Mouse (Mus musculus) left cerebral cortex, adult 2 months (tissue): Measurements from ENCODE around the gene Xylt2. TPM values are rescaled to one million over a fixed set of nuclear protein-coding genes. Genes with fewer than 3 reads are reported as not detected.

Experiments
- DNase-seq, 2 experiments: peaks; one replicate each; pipeline ENCODE4 v3.0.0; 2021 to 2022; ENCODE audit warnings: low spot score in 2 of 2, mixed read lengths in 1 of 2; ENCODE audit errors: extremely low spot score in 1 of 2
- H3K27ac ChIP-seq: fragments of 200-600 bp; 2 replicates; pipeline ENCODE4 v1.8.1; 2022
- H3K4me3 ChIP-seq: fragments of 200-600 bp; 2 replicates; pipeline ENCODE4 v1.8.1; 2022
- CTCF ChIP-seq: fragments of 200-600 bp; IDR thresholded peaks from 2 replicates; pipeline ENCODE4 v1.8.1; 2022; ENCODE audit warnings: antibody characterized with exemption, mild to moderate bottlenecking, moderate library complexity
- intact Hi-C: fragments of 180-260 bp; cut with DNase I; formaldehyde crosslinking; loops from one replicate; pipeline ENCODE4 v1.15.1; 2025
- total RNA-seq, 2 experiments: library from RNA; stranded (reverse); gene quantifications; 2 replicates each; pipeline ENCODE4 v1.2.3; 2021

The Xylt2 gene
- total RNA-seq, 2 experiments from 2014 or later, result 25.4 to 26.0 TPM

- no peak for DNase-seq
- no peak for TF ChIP-seq CTCF
- peak overlapping the region; percentile 92 for H3K4me3 ChIP-seq
- intact Hi-C loops, result loop anchor here (5.0 kb wide), 1 partner anchor 87 kb away; no protein-coding TSS in a partner anchor
- peak overlapping the region; percentile 65 for H3K27ac ChIP-seq
Observed at GRCm38 (mm10) chr11:94629884-94630198, 47.5 kb downstream of the Xylt2 start.

DNA sequence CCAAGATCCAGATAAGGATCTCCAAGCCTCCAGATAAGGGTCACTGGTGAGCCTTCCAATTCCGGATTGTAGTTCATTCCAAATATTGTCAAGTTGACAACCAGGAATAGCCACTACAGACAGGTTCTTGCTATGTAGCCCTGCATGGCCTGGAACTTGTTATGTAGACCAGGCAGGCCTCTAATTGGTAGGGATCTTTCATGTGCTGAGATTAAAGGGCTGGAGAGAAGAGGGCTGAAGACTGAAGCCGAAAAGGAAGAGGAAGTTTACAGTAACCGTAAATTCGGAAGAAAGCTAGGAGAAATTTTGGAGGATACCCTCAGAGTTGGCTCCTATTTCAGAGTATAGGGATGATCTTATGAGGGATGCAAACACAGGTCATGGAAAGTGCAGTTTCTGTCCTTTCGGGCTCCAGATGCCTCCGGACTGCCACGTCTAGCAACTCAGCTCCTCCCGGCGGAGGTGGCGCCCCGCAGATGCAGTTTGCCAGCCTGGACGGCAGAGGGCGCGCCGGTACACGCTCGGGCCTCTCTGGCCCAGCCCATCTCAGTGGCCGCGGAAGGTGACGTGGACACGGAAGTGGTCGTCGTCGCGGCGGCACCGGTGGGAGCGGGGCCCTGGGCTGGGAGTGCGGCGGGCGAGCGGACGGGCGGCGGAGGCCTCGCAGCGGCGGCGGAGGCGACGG, 48.0 kb downstream of the Xylt2 start, which contains the start of gene Lrrc59:
TSS of gene Lrrc59 (plus strand) at position 569 of the 685 bp plus-strand sequence.
- Histone ChIP-seq H3K4me3 (peak within 1 kb of the TSS; percentile 92), H3K27ac (peak within 1 kb of the TSS; percentile 65)
- peak; percentile 94 to 98 for DNase-seq
- intact Hi-C loops, result no loop called here
- TF ChIP-seq CTCF, result peak; percentile 99

- no peak overlapping the region for H3K4me3 ChIP-seq
- intact Hi-C loops, result no loop called here
- DNase-seq, result no peak
- no peak for TF ChIP-seq CTCF
- H3K27ac ChIP-seq, result no peak overlapping the region
Observed at GRCm38 (mm10) chr11:94622162-94622561, 55.2 kb downstream of the Xylt2 start.

- no peak for DNase-seq
- intact Hi-C loops, result no loop called here
- TF ChIP-seq CTCF, result peak; percentile 25
- Histone ChIP-seq H3K4me3 (no peak overlapping the region), H3K27ac (no peak overlapping the region)
Observed at GRCm38 (mm10) chr11:94621458-94621852, 55.9 kb downstream of the Xylt2 start.

DNA sequence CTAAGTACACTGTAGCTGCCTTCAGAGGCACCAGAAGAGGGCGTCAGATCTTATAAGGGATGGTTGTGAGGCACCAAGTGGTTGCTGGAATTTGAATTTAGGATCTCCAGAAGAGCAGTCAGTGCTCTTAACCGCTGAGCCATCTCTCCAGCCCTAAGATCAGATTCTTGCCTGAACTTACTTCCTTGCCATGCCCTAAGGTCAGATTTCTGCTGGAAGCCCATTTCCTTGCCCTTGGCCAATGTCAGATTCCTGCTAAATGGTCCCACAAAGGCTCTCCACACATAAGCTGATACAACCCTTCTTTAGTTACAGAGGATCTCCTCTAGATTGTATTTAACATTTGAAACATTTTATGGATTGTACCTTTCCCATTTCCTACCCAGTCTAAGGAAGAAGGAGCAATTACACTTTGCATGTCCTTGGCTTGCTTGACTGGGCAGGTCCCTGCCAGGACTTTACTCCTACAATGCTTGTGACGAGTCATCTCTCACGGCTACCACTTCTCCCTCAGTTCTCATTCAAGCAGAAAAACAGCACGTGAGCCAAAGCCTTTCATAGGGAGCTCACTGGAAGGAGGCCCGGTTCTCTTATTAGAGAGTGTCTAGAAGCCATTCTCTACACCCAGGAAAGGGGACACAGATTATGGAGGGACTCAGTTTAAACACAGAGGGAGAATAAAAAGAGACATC, 56.4 kb downstream of the Xylt2 start:
- intact Hi-C loops, result no loop called here
- TF ChIP-seq CTCF, result no peak; the same call in 1 of the 2 replicates
- H3K27ac ChIP-seq, result no peak overlapping the region
- no peak overlapping the region for H3K4me3 ChIP-seq
- no peak for DNase-seq

GRCm38 (mm10) chr11:94617646-94618045, 59.7 kb downstream of the Xylt2 start:
- intact Hi-C loops, result loop anchor here (5.0 kb wide), 1 partner anchor 55 kb away; no protein-coding TSS in a partner anchor
- no peak for DNase-seq
- Histone ChIP-seq H3K27ac (no peak overlapping the region), H3K4me3 (no peak overlapping the region)
- TF ChIP-seq CTCF, result no peak

DNA sequence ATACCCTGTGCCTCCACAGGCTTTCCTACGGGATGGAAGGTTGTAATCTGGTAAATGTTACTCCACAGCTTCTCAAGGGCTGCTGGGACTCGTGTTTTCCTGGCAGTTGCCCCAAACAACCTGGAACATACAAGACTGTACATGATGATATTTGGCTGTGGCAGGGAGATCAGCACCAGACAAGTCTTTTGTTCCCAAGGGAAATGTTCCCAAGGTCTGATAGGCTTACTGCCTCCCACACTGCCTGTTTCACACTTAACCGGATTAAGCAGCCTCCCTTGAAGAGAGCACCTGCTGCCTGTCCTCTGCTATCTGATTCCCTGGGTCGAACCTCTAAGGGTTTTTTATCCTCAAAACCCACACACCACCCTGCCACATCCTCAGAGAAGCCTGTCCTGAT, 61.8 kb downstream of the Xylt2 start:
- Histone ChIP-seq H3K27ac (no peak overlapping the region), H3K4me3 (no peak overlapping the region)
- no peak for TF ChIP-seq CTCF
- no peak for DNase-seq
- intact Hi-C loops, result loop anchor here (5.0 kb wide), 1 partner anchor 53 kb away; no protein-coding TSS in a partner anchor

GRCm38 (mm10) chr11:94614603-94615002, 62.7 kb downstream of the Xylt2 start:
- intact Hi-C loops, result loop anchor here (5.0 kb wide), 1 partner anchor 52 kb away; no protein-coding TSS in a partner anchor
- Histone ChIP-seq H3K4me3 (no peak overlapping the region), H3K27ac (no peak overlapping the region)
- no peak for DNase-seq
- no peak for TF ChIP-seq CTCF

Other genes with a start within 250 kb of the Xylt2 start
- gene Cacna1g, start 203.3 kb downstream of the Xylt2 start, total RNA-seq, result 10 to 100 TPM; 93.0 to 98.7 TPM
- gene Spata20, start 191.3 kb downstream of the Xylt2 start, total RNA-seq, result under 1 TPM; 0.41 to 0.51 TPM
- under 1 TPM; 0.79 TPM for gene Epn3, start 177.5 kb downstream of the Xylt2 start, total RNA-seq
- gene Mycbpap, start 155.8 kb downstream of the Xylt2 start, total RNA-seq, result 1 to 10 TPM; 8.5 to 8.9 TPM
- gene Rsad1, start 128.3 kb downstream of the Xylt2 start, total RNA-seq, result 10 to 100 TPM; 12.8 to 15.0 TPM
- gene Chad, start 112.5 kb downstream of the Xylt2 start, total RNA-seq, result under 1 TPM; 0.33 to 0.34 TPM
- gene Acsf2, start 75.6 kb downstream of the Xylt2 start, total RNA-seq, result 10 to 100 TPM; 14.3 to 14.4 TPM
- 10 to 100 TPM; 90.1 to 93.1 TPM for gene Lrrc59, start 47.7 kb downstream of the Xylt2 start, total RNA-seq
- 10 to 100 TPM; 63.7 to 66.4 TPM for gene Mrpl27, start 23.7 kb downstream of the Xylt2 start, total RNA-seq
- gene Eme1, start 23.6 kb downstream of the Xylt2 start, total RNA-seq, result not detected
- not detected for gene Gm11541, start 27.0 kb upstream of the Xylt2 start, total RNA-seq
- under 1 TPM in 1 of 2 experiments, not detected in 1; 0.58 TPM for gene Cdc34b, start 64.3 kb upstream of the Xylt2 start, total RNA-seq
- gene Tmem92, start 105.2 kb upstream of the Xylt2 start, total RNA-seq, result not detected